Mouse (Mus musculus): Measurements from ENCODE around the gene Vldlr.

GRCm38 (mm10) chr19:27219586-27219985, 3.3 kb downstream of the Vldlr start:
- TF ChIP-seq CTCF (IDR thresholded peaks at IDR 0.05; ENCODE audit: insufficient read depth, low read length) (no peak), POLR2A (IDR thresholded peaks at IDR 0.05; ENCODE audit: borderline replicate concordance, extremely low read depth, low read depth, low read length) (no peak)
